Mouse (Mus musculus): Measurements from ENCODE around the gene Gm10563. TPM values are rescaled to one million over a fixed set of nuclear protein-coding genes. Genes with fewer than 3 reads are reported as not detected.

Gm10563 gene
- polyA plus RNA-seq, 1 experiment from 2014 or later = not detected

DNA sequence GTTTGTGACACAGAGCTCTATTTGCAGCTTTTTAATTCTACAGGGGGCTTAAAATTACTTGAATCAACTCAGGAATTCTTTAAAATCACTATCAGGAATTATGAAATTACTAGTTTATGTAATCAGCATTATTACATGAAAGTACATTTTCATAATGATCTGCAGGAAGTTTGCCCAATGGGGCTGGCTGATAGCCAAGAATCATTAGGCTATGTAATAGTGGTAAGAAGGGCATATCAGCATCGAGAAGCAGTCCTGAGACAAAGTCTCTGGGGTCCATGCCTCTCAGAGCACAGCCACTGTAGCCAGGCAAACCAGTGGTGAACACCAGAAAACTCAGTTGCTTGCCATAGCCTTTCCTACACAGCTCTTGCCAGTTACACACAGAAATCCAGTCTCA is 51.4 kb downstream of the Gm10563 start:
- Histone ChIP-seq H3K27me3 (ENCODE audit: control insufficient read depth, insufficient read depth, low read depth, low read length) (no peaks in the 10 kb centered on the region), H3K4me3 (ENCODE audit: low read length) (no peak overlapping the region), H3K27ac (ENCODE audit: low read length) (no peak overlapping the region), H3K4me2 (ENCODE audit: low read depth, low read length) (no peak overlapping the region), H3K36me3 (ENCODE audit: control insufficient read depth, insufficient read depth, low read length) (peaks cover 12% of the 10 kb centered on the region; the same call in 1 of the 2 replicates), H3K9me3 (ENCODE audit: control insufficient read depth, low read length) (no peaks in the 10 kb centered on the region; the same call in 1 of the 2 replicates), H3K4me1 (replicated peaks; ENCODE audit: control insufficient read depth, insufficient read depth, low read length) (no peaks in the 10 kb centered on the region), H3K9ac (ENCODE audit: low read length) (no peak overlapping the region)
- no peak for ATAC-seq (ENCODE audit: low read depth)
- 36% methylated on average over 1 of the region's 1 CpGs for WGBS

- H3K4me1 ChIP-seq (replicated peaks; ENCODE audit: control insufficient read depth, insufficient read depth, low read length) = no peaks in the 10 kb centered on the region
- no peak overlapping the region for H3K27ac ChIP-seq (ENCODE audit: low read length)
- H3K4me3 ChIP-seq (ENCODE audit: low read length) = no peak overlapping the region
- WGBS = 66% methylated on average over 7 of the region's 7 CpGs
- no peaks in the 10 kb centered on the region for H3K9me3 ChIP-seq (ENCODE audit: control insufficient read depth, low read length)
- H3K36me3 ChIP-seq (ENCODE audit: control insufficient read depth, insufficient read depth, low read length) = peaks cover 21% of the 10 kb centered on the region
- no peak overlapping the region for H3K4me2 ChIP-seq (ENCODE audit: low read depth, low read length)
- H3K9ac ChIP-seq (ENCODE audit: low read length) = no peak overlapping the region
- peak; percentile 66; the same call in 1 of the 2 replicates for ATAC-seq (ENCODE audit: low read depth)
- no peaks in the 10 kb centered on the region for H3K27me3 ChIP-seq (ENCODE audit: control insufficient read depth, insufficient read depth, low read depth, low read length)
Measured at GRCm38 (mm10) chr4:155591012-155591719, 54.0 kb downstream of the Gm10563 start.

GRCm38 (mm10) chr4:155589356-155589755 is 55.9 kb downstream of the Gm10563 start:
- Histone ChIP-seq H3K36me3 (ENCODE audit: control insufficient read depth, insufficient read depth, low read length) (peaks cover 30% of the 10 kb centered on the region), H3K9ac (ENCODE audit: low read length) (no peak overlapping the region), H3K4me3 (ENCODE audit: low read length) (no peak overlapping the region), H3K27ac (ENCODE audit: low read length) (no peak overlapping the region), H3K27me3 (ENCODE audit: control insufficient read depth, insufficient read depth, low read depth, low read length) (no peaks in the 10 kb centered on the region), H3K9me3 (ENCODE audit: control insufficient read depth, low read length) (no peaks in the 10 kb centered on the region), H3K4me2 (ENCODE audit: low read depth, low read length) (no peak overlapping the region), H3K4me1 (replicated peaks; ENCODE audit: control insufficient read depth, insufficient read depth, low read length) (no peaks in the 10 kb centered on the region)
- no peak for ATAC-seq (ENCODE audit: low read depth)
- 90% methylated on average over 5 of the region's 5 CpGs for WGBS

GRCm38 (mm10) chr4:155582279-155582905 is 62.8 kb downstream of the Gm10563 start:
- Histone ChIP-seq H3K9ac (ENCODE audit: low read length) (no peak overlapping the region), H3K4me1 (replicated peaks; ENCODE audit: control insufficient read depth, insufficient read depth, low read length) (no peaks in the 10 kb centered on the region), H3K27ac (ENCODE audit: low read length) (no peak overlapping the region), H3K36me3 (ENCODE audit: control insufficient read depth, insufficient read depth, low read length) (peaks cover 18% of the 10 kb centered on the region), H3K27me3 (ENCODE audit: control insufficient read depth, insufficient read depth, low read depth, low read length) (no peaks in the 10 kb centered on the region), H3K4me3 (ENCODE audit: low read length) (no peak overlapping the region), H3K4me2 (ENCODE audit: low read depth, low read length) (no peak overlapping the region), H3K9me3 (ENCODE audit: control insufficient read depth, low read length) (no peaks in the 10 kb centered on the region)
- ATAC-seq (ENCODE audit: low read depth) = no peak
- WGBS = 89% methylated on average over 6 of the region's 6 CpGs

DNA sequence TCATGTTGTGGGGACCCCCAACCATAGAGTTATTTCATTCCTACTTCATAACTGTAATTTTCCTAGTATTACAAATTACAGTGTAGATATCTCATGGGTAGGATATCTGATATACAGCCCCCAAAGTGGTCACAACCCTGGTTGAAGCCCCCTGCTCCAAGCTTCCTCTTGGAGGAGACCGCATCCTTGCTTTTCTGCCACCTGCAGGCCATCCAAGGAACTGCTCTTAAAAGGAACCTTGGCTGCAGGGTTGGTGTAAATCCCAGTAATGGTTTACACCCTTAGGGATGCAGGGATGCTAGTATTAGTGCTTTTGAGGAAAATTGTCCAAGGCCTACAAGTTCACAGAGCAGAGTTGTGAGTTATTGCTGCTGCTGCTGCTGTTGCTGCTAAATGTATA is 64.8 kb downstream of the Gm10563 start:
- Histone ChIP-seq H3K4me2 (ENCODE audit: low read depth, low read length) (no peak overlapping the region), H3K9me3 (ENCODE audit: control insufficient read depth, low read length) (no peaks in the 10 kb centered on the region), H3K27me3 (ENCODE audit: control insufficient read depth, insufficient read depth, low read depth, low read length) (no peaks in the 10 kb centered on the region), H3K27ac (ENCODE audit: low read length) (no peak overlapping the region), H3K36me3 (ENCODE audit: control insufficient read depth, insufficient read depth, low read length) (peaks cover 16% of the 10 kb centered on the region), H3K4me1 (replicated peaks; ENCODE audit: control insufficient read depth, insufficient read depth, low read length) (no peaks in the 10 kb centered on the region), H3K9ac (ENCODE audit: low read length) (no peak overlapping the region), H3K4me3 (ENCODE audit: low read length) (no peak overlapping the region)
- WGBS = 15% methylated on average over 1 of the region's 1 CpGs
- 0 out of 2 replicates have a peak, but pooled peaks have one; percentile 20 for ATAC-seq (ENCODE audit: low read depth)

- H3K4me3 ChIP-seq (ENCODE audit: low read length) = no peak overlapping the region
- no peaks in the 10 kb centered on the region for H3K9me3 ChIP-seq (ENCODE audit: control insufficient read depth, low read length)
- no peak overlapping the region for H3K9ac ChIP-seq (ENCODE audit: low read length)
- no peak overlapping the region for H3K27ac ChIP-seq (ENCODE audit: low read length)
- H3K27me3 ChIP-seq (ENCODE audit: control insufficient read depth, insufficient read depth, low read depth, low read length) = no peaks in the 10 kb centered on the region
- H3K4me1 ChIP-seq (replicated peaks; ENCODE audit: control insufficient read depth, insufficient read depth, low read length) = no peaks in the 10 kb centered on the region
- H3K36me3 ChIP-seq (ENCODE audit: control insufficient read depth, insufficient read depth, low read length) = peaks cover 3% of the 10 kb centered on the region
- no peak for ATAC-seq (ENCODE audit: low read depth)
- H3K4me2 ChIP-seq (ENCODE audit: low read depth, low read length) = no peak overlapping the region
- 76% methylated on average over 7 of the region's 7 CpGs for WGBS
Measured at GRCm38 (mm10) chr4:155578336-155579125, 66.7 kb downstream of the Gm10563 start.

- no peaks in the 10 kb centered on the region for H3K27me3 ChIP-seq (ENCODE audit: control insufficient read depth, insufficient read depth, low read depth, low read length)
- 81% methylated on average over 5 of the region's 5 CpGs for WGBS
Measured at GRCm38 (mm10) chr4:155577741-155578140, 67.5 kb downstream of the Gm10563 start.

DNA sequence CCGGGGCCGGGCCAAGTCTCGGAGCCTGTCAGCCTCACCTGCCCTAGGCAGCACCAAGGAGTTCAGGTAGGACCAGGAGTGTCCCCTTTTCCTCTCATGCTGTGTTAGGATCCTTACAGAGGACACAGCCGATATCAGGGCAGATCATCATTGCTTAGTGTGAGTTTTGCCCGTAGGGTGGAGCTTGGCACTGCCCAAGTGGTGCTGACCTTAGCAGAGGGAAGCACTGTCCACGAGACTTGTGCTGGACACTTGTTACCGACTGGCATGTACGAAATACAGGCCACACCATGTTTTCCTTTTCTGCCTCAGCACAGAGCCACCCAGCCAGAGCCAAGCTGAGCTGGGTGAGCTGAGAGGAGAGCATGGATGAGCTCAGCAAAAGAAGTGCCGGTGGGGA is 68.1 kb downstream of the Gm10563 start:
- H3K4me3 ChIP-seq (ENCODE audit: low read length) = no peak overlapping the region
- no peaks in the 10 kb centered on the region for H3K4me1 ChIP-seq (replicated peaks; ENCODE audit: control insufficient read depth, insufficient read depth, low read length)
- H3K4me2 ChIP-seq (ENCODE audit: low read depth, low read length) = no peak overlapping the region
- H3K9ac ChIP-seq (ENCODE audit: low read length) = no peak overlapping the region
- H3K36me3 ChIP-seq (ENCODE audit: control insufficient read depth, insufficient read depth, low read length) = peaks cover 3% of the 10 kb centered on the region
- no peak overlapping the region for H3K27ac ChIP-seq (ENCODE audit: low read length)
- no peak for ATAC-seq (ENCODE audit: low read depth)
- no peaks in the 10 kb centered on the region for H3K27me3 ChIP-seq (ENCODE audit: control insufficient read depth, insufficient read depth, low read depth, low read length)
- WGBS = 91% methylated on average over 9 of the region's 9 CpGs
- no peaks in the 10 kb centered on the region for H3K9me3 ChIP-seq (ENCODE audit: control insufficient read depth, low read length)

More at GRCm38 (mm10) chr4:155577741-155578140, 67.5 kb downstream of the Gm10563 start:
- no peaks in the 10 kb centered on the region for H3K4me1 ChIP-seq (replicated peaks; ENCODE audit: control insufficient read depth, insufficient read depth, low read length)
- H3K36me3 ChIP-seq (ENCODE audit: control insufficient read depth, insufficient read depth, low read length) = peaks cover 3% of the 10 kb centered on the region
- H3K4me3 ChIP-seq (ENCODE audit: low read length) = no peak overlapping the region
- no peaks in the 10 kb centered on the region for H3K9me3 ChIP-seq (ENCODE audit: control insufficient read depth, low read length)
- no peak overlapping the region for H3K27ac ChIP-seq (ENCODE audit: low read length)
- no peak overlapping the region for H3K4me2 ChIP-seq (ENCODE audit: low read depth, low read length)
- H3K9ac ChIP-seq (ENCODE audit: low read length) = no peak overlapping the region
- no peak for ATAC-seq (ENCODE audit: low read depth)

DNA sequence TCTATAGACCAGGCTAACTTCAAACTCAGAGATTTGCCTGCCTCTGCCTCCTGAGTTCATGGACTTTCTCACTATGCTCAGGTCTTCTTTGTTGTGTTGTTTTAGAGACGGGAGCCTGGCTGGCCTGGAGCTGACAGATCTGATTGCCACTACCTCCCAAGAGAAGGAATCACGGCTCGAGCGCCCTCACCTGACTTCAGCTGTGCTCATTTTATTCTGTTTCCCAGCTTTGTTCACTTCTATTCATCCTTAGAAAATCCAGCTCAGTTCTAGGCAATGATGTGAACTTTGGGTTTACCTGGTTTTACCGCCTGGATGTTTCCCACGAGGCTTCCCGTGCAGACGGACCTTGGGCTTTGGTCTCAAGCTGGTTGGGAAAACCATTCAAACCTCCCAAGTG is 69.7 kb downstream of the Gm10563 start:
- H3K36me3 ChIP-seq (ENCODE audit: control insufficient read depth, insufficient read depth, low read length) = peaks cover 3% of the 10 kb centered on the region
- H3K4me1 ChIP-seq (replicated peaks; ENCODE audit: control insufficient read depth, insufficient read depth, low read length) = no peaks in the 10 kb centered on the region
- no peak overlapping the region for H3K4me3 ChIP-seq (ENCODE audit: low read length)
- no peaks in the 10 kb centered on the region for H3K27me3 ChIP-seq (ENCODE audit: control insufficient read depth, insufficient read depth, low read depth, low read length)
- WGBS = 90% methylated on average over 8 of the region's 8 CpGs
- no peak overlapping the region for H3K4me2 ChIP-seq (ENCODE audit: low read depth, low read length)
- no peak overlapping the region for H3K27ac ChIP-seq (ENCODE audit: low read length)
- ATAC-seq (ENCODE audit: low read depth) = no peak
- H3K9me3 ChIP-seq (ENCODE audit: control insufficient read depth, low read length) = no peaks in the 10 kb centered on the region
- H3K9ac ChIP-seq (ENCODE audit: low read length) = no peak overlapping the region

Data from lung, embryonic 16.5 days (tissue).